Mouse (Mus musculus): Measurements from ENCODE around the gene Spcs3. TPM values are rescaled to one million over a fixed set of nuclear protein-coding genes. Genes with fewer than 3 reads are reported as not detected.
"Not testable (repeated sequence)": the region's sequence is repeated elsewhere in the genome, so short reads cannot be mapped to it uniquely, and the experiment has no call there.

Spcs3 gene
- polyA plus RNA-seq, 1 experiment from 2014 or later, result 98.2 TPM

GRCm38 (mm10) chr8:54535172-54535571 lies 5.4 kb upstream of the Spcs3 start:
- 90% methylated on average over 5 of the region's 5 CpGs for WGBS
- no peak for ATAC-seq (ENCODE audit: low FRiP score, low read depth)
- H3K9ac ChIP-seq, result no peak overlapping the region
- H3K36me3 ChIP-seq, result peaks cover 2% of the 10 kb centered on the region; the same call in 1 of the 2 replicates
- no peaks in the 10 kb centered on the region for H3K4me1 ChIP-seq
- no peaks in the 10 kb centered on the region for H3K27me3 ChIP-seq
- H3K27ac ChIP-seq, result no peak overlapping the region
- H3K4me3 ChIP-seq, result no peak overlapping the region
- H3K9me3 ChIP-seq, result no peaks in the 10 kb centered on the region
- no peak overlapping the region for H3K4me2 ChIP-seq (replicated peaks)

GRCm38 (mm10) chr8:54528571-54528970 lies 1.2 kb downstream of the Spcs3 start:
- Histone ChIP-seq H3K9ac (peak overlapping the region; percentile 92), H3K27ac (no peak overlapping the region)
- WGBS, result 39% methylated on average over 7 of the region's 7 CpGs

DNA sequence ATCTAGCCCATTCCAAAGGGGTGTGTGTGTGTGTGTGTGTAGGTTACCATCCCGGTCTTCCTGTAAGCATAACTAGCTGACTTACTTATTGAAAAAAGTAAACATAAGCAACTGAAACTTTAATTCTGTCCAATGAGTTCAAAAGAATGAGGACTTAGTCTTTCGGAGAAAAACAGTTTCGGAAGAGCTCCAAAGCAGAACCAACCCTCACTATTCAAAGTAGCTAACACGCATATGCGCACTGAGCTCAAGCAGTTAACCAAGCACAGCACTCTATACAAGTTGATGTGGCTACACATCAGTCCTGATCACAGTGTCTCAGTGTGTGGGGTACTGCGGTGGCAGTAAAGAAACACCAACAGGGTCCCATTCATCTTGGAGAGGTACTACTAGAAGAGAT lies 3.1 kb downstream of the Spcs3 start:
- Histone ChIP-seq H3K4me1 (peaks cover 13% of the 10 kb centered on the region), H3K9ac (no peak overlapping the region), H3K27ac (no peak overlapping the region), H3K36me3 (peaks cover 29% of the 10 kb centered on the region), H3K4me3 (no peak overlapping the region), H3K4me2 (replicated peaks) (no peak overlapping the region), H3K9me3 (no peaks in the 10 kb centered on the region), H3K27me3 (no peaks in the 10 kb centered on the region)
- ATAC-seq (ENCODE audit: low FRiP score, low read depth), result no peak
- WGBS, result 94% methylated on average over 6 of the region's 6 CpGs

More at GRCm38 (mm10) chr8:54528571-54528970, 1.2 kb downstream of the Spcs3 start:
- Histone ChIP-seq H3K36me3 (peaks cover 14% of the 10 kb centered on the region), H3K9me3 (no peaks in the 10 kb centered on the region), H3K27me3 (no peaks in the 10 kb centered on the region), H3K4me3 (peak overlapping the region; percentile 94), H3K4me2 (replicated peaks) (peak overlapping the region; percentile 72), H3K4me1 (peaks cover 13% of the 10 kb centered on the region)
- ATAC-seq (ENCODE audit: low FRiP score, low read depth), result no peak

DNA sequence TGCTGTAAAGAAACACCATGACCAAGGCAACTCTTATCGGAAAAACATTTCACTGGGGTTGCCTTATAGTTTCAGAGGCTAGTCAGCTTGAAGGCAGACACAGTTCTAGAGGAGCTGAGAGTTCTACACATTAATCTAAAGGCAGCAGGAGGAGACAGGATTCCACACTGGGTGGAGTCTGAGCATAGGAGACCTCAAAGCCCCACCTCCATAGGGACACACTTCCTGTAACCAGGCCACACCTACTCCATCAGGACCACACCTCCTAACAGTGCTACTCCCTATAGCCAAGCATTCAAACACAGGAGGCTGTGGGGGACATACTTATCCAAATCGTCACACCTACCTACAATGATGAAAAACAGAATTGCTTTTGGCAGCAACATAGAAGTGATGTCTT lies 4.2 kb downstream of the Spcs3 start:
- peaks cover 40% of the 10 kb centered on the region for H3K36me3 ChIP-seq
- H3K27ac ChIP-seq, result no peak overlapping the region
- no peak for ATAC-seq (ENCODE audit: low FRiP score, low read depth)

GRCm38 (mm10) chr8:54520516-54520915 lies 9.3 kb downstream of the Spcs3 start:
- Histone ChIP-seq H3K36me3 (peaks cover 50% of the 10 kb centered on the region), H3K4me1 (no peaks in the 10 kb centered on the region), H3K27ac (no peak overlapping the region)

More for the DNA sequence above, 4.2 kb downstream of the Spcs3 start:
- Histone ChIP-seq H3K4me2 (replicated peaks) (no peak overlapping the region), H3K27me3 (no peaks in the 10 kb centered on the region), H3K4me3 (no peak overlapping the region), H3K4me1 (peaks cover 13% of the 10 kb centered on the region), H3K9me3 (no peaks in the 10 kb centered on the region), H3K9ac (no peak overlapping the region)
- 83% methylated on average over 2 of the region's 2 CpGs for WGBS

GRCm38 (mm10) chr8:54518756-54519460 lies 10.9 kb downstream of the Spcs3 start:
- WGBS, result 72% methylated on average over 10 of the region's 10 CpGs
- Histone ChIP-seq H3K27me3 (no peaks in the 10 kb centered on the region), H3K4me3 (no peak overlapping the region), H3K9ac (no peak overlapping the region), H3K9me3 (no peaks in the 10 kb centered on the region), H3K4me1 (no peaks in the 10 kb centered on the region), H3K4me2 (replicated peaks) (no peak overlapping the region), H3K36me3 (peaks cover 46% of the 10 kb centered on the region), H3K27ac (no peak overlapping the region)
- ATAC-seq (ENCODE audit: low FRiP score, low read depth), result no peak

More at GRCm38 (mm10) chr8:54520516-54520915, 9.3 kb downstream of the Spcs3 start:
- 69% methylated on average over 4 of the region's 4 CpGs for WGBS
- no peak for ATAC-seq (ENCODE audit: low FRiP score, low read depth)
- Histone ChIP-seq H3K9me3 (no peaks in the 10 kb centered on the region), H3K27me3 (no peaks in the 10 kb centered on the region), H3K9ac (no peak overlapping the region), H3K4me3 (no peak overlapping the region), H3K4me2 (replicated peaks) (no peak overlapping the region)

DNA sequence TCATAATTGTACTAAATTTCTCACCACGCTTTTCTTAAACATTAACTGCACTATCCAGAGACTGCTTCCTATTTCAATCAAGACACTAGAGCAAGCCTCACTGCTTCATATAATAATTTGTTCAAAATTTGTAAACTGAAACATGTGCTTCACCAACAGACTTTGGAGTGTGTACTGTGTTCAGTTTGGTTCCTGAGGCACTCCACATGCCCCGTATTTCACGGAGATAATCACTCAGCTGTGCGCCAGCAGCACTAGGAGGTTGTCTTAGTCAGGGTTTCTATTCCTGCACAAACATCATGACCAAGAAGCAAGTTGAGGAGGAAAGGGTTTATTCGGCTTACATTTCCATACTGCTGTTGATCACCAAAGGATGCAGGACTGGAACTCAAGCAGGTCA lies 17.6 kb downstream of the Spcs3 start:
- not testable (repeated sequence) for H3K27me3 ChIP-seq; H3K9ac ChIP-seq; ATAC-seq (ENCODE audit: low FRiP score, low read depth); H3K27ac ChIP-seq; H3K9me3 ChIP-seq; H3K4me1 ChIP-seq; H3K4me3 ChIP-seq; H3K4me2 ChIP-seq (replicated peaks); H3K36me3 ChIP-seq
- 81% methylated on average over 5 of the region's 5 CpGs for WGBS

DNA sequence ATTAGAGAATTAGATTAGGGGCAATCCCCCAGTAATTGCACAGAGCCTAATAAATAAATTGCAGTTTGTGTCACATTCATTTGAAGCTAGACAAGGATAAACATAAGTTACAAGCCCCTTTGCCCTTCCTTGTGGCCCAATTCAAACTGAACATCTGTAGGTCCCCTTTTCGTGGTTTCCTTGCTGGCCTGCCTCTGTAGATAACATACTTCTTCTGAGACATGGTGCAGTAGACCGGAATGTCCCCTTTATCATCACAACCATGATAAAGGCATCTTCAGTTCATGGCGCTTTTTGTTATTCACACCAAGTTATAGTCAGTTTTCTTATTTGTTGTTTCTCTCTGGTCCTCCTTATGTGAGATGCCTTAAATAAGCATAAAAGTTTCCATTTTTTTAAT lies 18.0 kb downstream of the Spcs3 start:
- WGBS, result 88% methylated on average over 3 of the region's 3 CpGs
- no peak overlapping the region for H3K27ac ChIP-seq
- H3K9me3 ChIP-seq, result no peaks in the 10 kb centered on the region
- no peak for ATAC-seq (ENCODE audit: low FRiP score, low read depth)
- no peaks in the 10 kb centered on the region for H3K4me1 ChIP-seq
- H3K9ac ChIP-seq, result no peak overlapping the region
- H3K4me2 ChIP-seq (replicated peaks), result no peak overlapping the region
- no peak overlapping the region for H3K4me3 ChIP-seq
- H3K27me3 ChIP-seq, result no peaks in the 10 kb centered on the region
- peaks cover 5% of the 10 kb centered on the region for H3K36me3 ChIP-seq

DNA sequence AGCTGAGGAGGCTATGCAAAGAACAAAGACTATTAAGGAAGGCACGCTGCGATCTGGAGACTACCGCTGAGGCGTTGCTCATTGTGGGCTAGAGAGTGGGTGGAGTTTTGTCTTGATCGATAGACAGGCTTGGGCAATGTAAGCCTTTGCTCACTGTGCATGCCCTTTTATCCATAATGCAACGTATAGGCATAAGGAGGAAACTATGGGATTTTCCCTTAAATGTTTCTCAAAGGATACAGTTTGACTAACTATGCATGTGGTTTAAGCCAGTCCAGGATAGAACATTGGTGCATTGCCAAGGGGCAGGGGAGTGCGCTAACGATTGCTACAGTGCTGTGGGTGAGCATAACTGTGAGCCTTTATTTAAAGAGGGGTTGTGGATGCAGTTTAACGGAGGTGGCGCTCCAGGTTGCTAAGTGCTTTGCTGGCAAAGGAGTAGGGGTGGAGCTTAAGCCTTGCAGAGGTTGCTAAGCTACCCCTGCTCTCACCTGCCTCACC lies 20.5 kb downstream of the Spcs3 start:
- Histone ChIP-seq H3K4me3 (peak overlapping the region; percentile 35), H3K27me3 (no peaks in the 10 kb centered on the region), H3K36me3 (no peaks in the 10 kb centered on the region), H3K4me1 (no peaks in the 10 kb centered on the region), H3K27ac (no peak overlapping the region), H3K9me3 (no peaks in the 10 kb centered on the region), H3K9ac (0 out of 2 replicates have a peak overlapping the region, but pooled peaks have one; percentile 31), H3K4me2 (replicated peaks) (peak overlapping the region; percentile 66)
- ATAC-seq (ENCODE audit: low FRiP score, low read depth), result peak; percentile 59; the same call in 1 of the 2 replicates
- 3% methylated on average over 10 of the region's 10 CpGs for WGBS

DNA sequence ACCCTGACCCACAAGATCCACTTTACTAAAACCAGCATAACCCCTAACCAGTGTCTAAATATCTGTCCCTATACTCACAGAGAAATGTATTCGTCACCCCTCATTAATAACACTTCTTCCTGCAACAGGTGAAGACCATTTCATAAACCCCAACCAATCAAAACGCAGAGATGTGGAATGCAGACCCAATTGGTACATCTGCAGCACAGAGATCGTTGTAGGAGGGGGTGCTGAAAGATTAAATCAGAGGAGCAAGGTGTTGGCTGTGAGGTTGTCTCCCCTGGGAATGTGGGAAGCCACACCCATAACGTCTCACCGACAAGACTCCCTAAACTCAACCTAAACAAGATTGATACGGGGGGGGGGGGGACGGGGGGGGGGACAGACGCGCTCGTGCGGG lies 21.0 kb downstream of the Spcs3 start:
- H3K27ac ChIP-seq, result no peak overlapping the region
- H3K36me3 ChIP-seq, result no peaks in the 10 kb centered on the region
- H3K9ac ChIP-seq, result no peak overlapping the region
- peak overlapping the region; percentile 66 for H3K4me2 ChIP-seq (replicated peaks)
- 0 out of 2 replicates have a peak, but pooled peaks have one; percentile 22 for ATAC-seq (ENCODE audit: low FRiP score, low read depth)
- WGBS, result 6% methylated on average over 5 of the region's 11 CpGs
- H3K4me1 ChIP-seq, result no peaks in the 10 kb centered on the region
- peak overlapping the region; percentile 35 for H3K4me3 ChIP-seq
- H3K9me3 ChIP-seq, result no peaks in the 10 kb centered on the region
- H3K27me3 ChIP-seq, result no peaks in the 10 kb centered on the region

- Histone ChIP-seq H3K27ac (no peak overlapping the region), H3K9ac (no peak overlapping the region), H3K4me1 (no peaks in the 10 kb centered on the region), H3K27me3 (no peaks in the 10 kb centered on the region), H3K4me3 (no peak overlapping the region), H3K4me2 (replicated peaks) (no peak overlapping the region), H3K9me3 (no peaks in the 10 kb centered on the region), H3K36me3 (no peaks in the 10 kb centered on the region)
- 23% methylated on average over 1 of the region's 1 CpGs for WGBS
- ATAC-seq (ENCODE audit: low FRiP score, low read depth), result no peak
Observed at GRCm38 (mm10) chr8:54508096-54508456, 21.7 kb downstream of the Spcs3 start.

DNA sequence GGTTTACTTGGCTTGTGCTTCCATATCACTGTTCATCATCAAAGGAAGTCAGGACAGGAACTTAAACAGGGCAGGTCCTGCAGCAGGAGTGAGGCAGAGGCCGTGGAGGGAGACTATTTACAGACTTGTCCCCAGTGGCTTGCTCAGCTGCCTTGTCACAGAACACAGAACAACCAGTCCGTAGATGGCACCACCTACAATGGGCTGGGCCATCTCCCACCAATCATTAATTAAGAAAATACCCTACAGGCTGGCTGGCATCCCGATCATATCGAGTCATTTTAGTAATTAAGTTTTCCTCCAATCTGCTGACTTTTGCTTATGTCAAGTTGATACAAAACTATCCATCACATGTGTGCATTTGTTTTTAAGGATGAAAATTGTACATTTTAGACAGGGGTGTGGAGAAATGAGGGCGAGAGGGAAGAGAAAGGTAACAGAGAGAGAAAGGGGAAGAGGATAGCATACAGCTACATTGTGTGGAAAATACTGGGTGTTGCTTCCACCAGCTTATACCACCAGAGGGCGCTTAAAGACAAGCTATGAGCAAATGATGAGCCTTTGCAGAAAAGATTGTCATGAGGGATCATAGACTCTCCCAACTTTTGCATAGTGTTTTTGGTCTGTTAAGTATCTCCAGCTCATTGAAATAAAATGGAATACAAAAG lies 22.2 kb downstream of the Spcs3 start:
- Histone ChIP-seq H3K27me3 (no peaks in the 10 kb centered on the region), H3K27ac (no peak overlapping the region), H3K4me2 (replicated peaks) (no peak overlapping the region), H3K4me3 (no peak overlapping the region), H3K9me3 (no peaks in the 10 kb centered on the region), H3K9ac (no peak overlapping the region), H3K4me1 (no peaks in the 10 kb centered on the region), H3K36me3 (no peaks in the 10 kb centered on the region)
- WGBS, result 31% methylated on average over 6 of the region's 6 CpGs
- peak; percentile 54; the same call in 1 of the 2 replicates for ATAC-seq (ENCODE audit: low FRiP score, low read depth)

Measured in limb, embryonic 13.5 days (tissue).